Mouse (Mus musculus): Measurements from ENCODE around the gene Psd4.

- TF ChIP-seq CTCF (IDR thresholded peaks at IDR 0.05; ENCODE audit: insufficient read depth, low read length) (no peak), POLR2A (IDR thresholded peaks at IDR 0.05; ENCODE audit: borderline replicate concordance, extremely low read depth, low read depth, low read length) (no peak)
Measured at GRCm38 (mm10) chr2:24417106-24417505, 49.7 kb downstream of the Psd4 start.
